Mouse (Mus musculus) thymus, postnatal 36 days (tissue): ENCODE results near the gene Msl2.
A peak's percentile ranks its signal among the peaks of the same experiment; 100 is the strongest.

Experiments
- DNase-seq, 2 experiments: peaks; one replicate each; pipeline ENCODE4 v3.0.0; 2022; ENCODE audit warnings: mixed read lengths in 2 of 2

Gene Msl2

GRCm38 (mm10) chr9:101073987-101074331 is at the start of gene Msl2:
Gene Msl2, plus strand, starts transcription at chr9:101074101.
- DNase-seq: no peak

- no peak for DNase-seq
These were observed 40.0 kb upstream of the Msl2 start for GRCm38 (mm10) chr9:101033761-101034447.

GRCm38 (mm10) chr9:101034448-101035098 is 39.3 kb upstream of the Msl2 start, which contains the start of gene Pccb:
Gene Pccb, minus strand, starts transcription at chr9:101034898.
- peak; percentile 95 to 96 for DNase-seq

GRCm38 (mm10) chr9:101035836-101036596 is 37.9 kb upstream of the Msl2 start:
- no peak for DNase-seq

- no peak for DNase-seq
These were observed 37.0 kb upstream of the Msl2 start for GRCm38 (mm10) chr9:101036876-101037275.

- no peak for DNase-seq
These were observed 36.5 kb upstream of the Msl2 start for GRCm38 (mm10) chr9:101037396-101037795.

- no peak for DNase-seq
These were observed 35.3 kb upstream of the Msl2 start for GRCm38 (mm10) chr9:101038634-101039033.

- no peak for DNase-seq
These were observed 32.4 kb upstream of the Msl2 start for GRCm38 (mm10) chr9:101041508-101041907.

GRCm38 (mm10) chr9:101042249-101042648 is 31.7 kb upstream of the Msl2 start:
- DNase-seq: no peak

- no peak for DNase-seq
These were observed 28.1 kb upstream of the Msl2 start for GRCm38 (mm10) chr9:101045710-101046338.

GRCm38 (mm10) chr9:101052007-101052406 is 21.9 kb upstream of the Msl2 start:
- no peak for DNase-seq

GRCm38 (mm10) chr9:101052691-101053090 is 21.2 kb upstream of the Msl2 start:
- no peak for DNase-seq

GRCm38 (mm10) chr9:101053279-101053678 is 20.6 kb upstream of the Msl2 start:
- no peak for DNase-seq

- DNase-seq: no peak
These were observed 16.7 kb upstream of the Msl2 start for GRCm38 (mm10) chr9:101057156-101057555.

GRCm38 (mm10) chr9:101061035-101061434 is 12.9 kb upstream of the Msl2 start:
- peak; percentile 75 to 89 for DNase-seq

GRCm38 (mm10) chr9:101062253-101062780 is 11.6 kb upstream of the Msl2 start:
- DNase-seq: no peak

GRCm38 (mm10) chr9:101065076-101065602 is 8.8 kb upstream of the Msl2 start:
- DNase-seq: no peak

GRCm38 (mm10) chr9:101069781-101070180 is 4.1 kb upstream of the Msl2 start:
- DNase-seq: no peak

- DNase-seq: no peak
These were observed 1.4 kb upstream of the Msl2 start for GRCm38 (mm10) chr9:101072506-101072905.

GRCm38 (mm10) chr9:101073041-101073986 is 587 bp upstream of the Msl2 start:
- peak; percentile 98 to 99 for DNase-seq

- peak; percentile 91 to 96 for DNase-seq
These were observed 576 bp downstream of the Msl2 start for GRCm38 (mm10) chr9:101074332-101075021.
